Comparison of ENCODE assay signal across 9 mouse cellular contexts in the genomic region with DNA sequence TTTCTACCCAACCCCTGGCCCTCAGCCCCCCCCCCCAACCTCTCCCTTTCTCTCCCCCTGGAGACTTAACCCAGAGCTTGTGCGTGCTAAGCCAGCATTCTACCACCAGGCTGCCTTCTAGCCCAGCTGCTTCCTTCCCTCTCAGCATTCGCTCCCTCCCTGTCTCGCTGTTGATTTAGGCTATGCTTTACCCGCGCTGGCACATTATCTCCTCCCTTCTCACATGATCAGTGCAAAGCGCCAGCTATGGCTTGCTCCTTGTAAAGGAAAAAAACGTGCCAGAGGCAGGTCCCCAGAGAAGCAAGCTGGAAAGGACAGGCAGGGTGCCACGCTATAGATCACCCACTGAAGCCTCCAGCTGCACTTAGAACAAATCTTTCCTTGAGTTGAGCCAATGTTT.
DNase-seq lines count a peak whose midpoint lies in the region; ATAC-seq and TF ChIP-seq lines count a peak whose summit lies in the region.
"Had no signal": no experiment of that assay in that cellular context is flagged by ENCODE, and none has a peak within 500 bp of the region (broad histone marks: within the 10 kb centered on the region; RNA-seq: fewer than 3 reads in every experiment).

No protein-coding gene starts in this region.

- DNase-seq in frontal cortex, postnatal 10 days (ENCODE audit: low spot score in 2 of 2) = no peak
- DNase-seq in midbrain, postnatal 0 days (ENCODE audit: low spot score) = peak; percentile 44
- DNase-seq in heart, postnatal 36 days = peak; percentile 18 to 36
- no peak for DNase-seq in cerebellum, adult 18-20 months
- no peak for DNase-seq in thymus, adult 18-20 months

- WGBS in midbrain, postnatal 0 days = 39% methylated on average over 8 of the region's 8 CpGs
- 32% methylated on average over 8 of the region's 8 CpGs for WGBS in midbrain, embryonic 15.5 days
- WGBS in stomach, embryonic 14.5 days = 42% methylated on average over 8 of the region's 8 CpGs

- 0 out of 2 replicates have a peak, but pooled peaks have one; percentile 25 for TF ChIP-seq CTCF in midbrain, postnatal 0 days (IDR thresholded peaks at IDR 0.05)

- H3K4me2 ChIP-seq in midbrain, postnatal 0 days (ENCODE audit: low read depth, low read length, poor library complexity, severe bottlenecking) = no peak overlapping the region
- H3K4me2 ChIP-seq in midbrain, embryonic 15.5 days = no peak overlapping the region
- H3K4me2 ChIP-seq in stomach, embryonic 14.5 days (replicated peaks; ENCODE audit: low read depth, low read length) = no peak overlapping the region
- H3K4me2 ChIP-seq: limb, embryonic 12.5 days had no signal

- H3K27me3 ChIP-seq in midbrain, postnatal 0 days (ENCODE audit: insufficient read depth, low read length) = no peaks in the 10 kb centered on the region
- no peaks in the 10 kb centered on the region for H3K27me3 ChIP-seq in midbrain, embryonic 15.5 days (replicated peaks)
- no peaks in the 10 kb centered on the region for H3K27me3 ChIP-seq in stomach, embryonic 14.5 days (ENCODE audit: control insufficient read depth, insufficient read depth, low read length)
- H3K27me3 ChIP-seq: limb, embryonic 12.5 days had no signal

- no peak overlapping the region for H3K9ac ChIP-seq in midbrain, postnatal 0 days (replicated peaks; ENCODE audit: low read length, poor library complexity, severe bottlenecking)
- no peak overlapping the region for H3K9ac ChIP-seq in midbrain, embryonic 15.5 days
- no peak overlapping the region for H3K9ac ChIP-seq in stomach, embryonic 14.5 days (replicated peaks; ENCODE audit: low read depth, low read length)
- H3K9ac ChIP-seq: limb, embryonic 12.5 days had no signal

- H3K4me1 ChIP-seq in midbrain, postnatal 0 days (ENCODE audit: insufficient read depth, low read length) = no peaks in the 10 kb centered on the region
- H3K4me1 ChIP-seq in midbrain, embryonic 15.5 days = no peaks in the 10 kb centered on the region
- no peaks in the 10 kb centered on the region for H3K4me1 ChIP-seq in stomach, embryonic 14.5 days (ENCODE audit: control insufficient read depth, insufficient read depth, low read length)

- intact Hi-C loops in heart, postnatal 36 days (cut with DNase I) = loop anchor here (2.0 kb wide), 1 partner anchor 77 kb away; no protein-coding TSS in a partner anchor

- peak; percentile 90 for ATAC-seq in frontal cortex, adult (ENCODE audit: low TSS enrichment)
- no peak for ATAC-seq in midbrain, postnatal 0 days (ENCODE audit: low FRiP score)
- no peak for ATAC-seq in midbrain, embryonic 15.5 days (replicated peaks)
- peak; percentile 49; the same call in 1 of the 2 replicates for ATAC-seq in stomach, embryonic 14.5 days (ENCODE audit: insufficient number of reproducible peaks, insufficient read depth, low FRiP score, low read depth)

- H3K9me3 ChIP-seq in midbrain, postnatal 0 days (ENCODE audit: low read length) = no peaks in the 10 kb centered on the region
- no peaks in the 10 kb centered on the region for H3K9me3 ChIP-seq in midbrain, embryonic 15.5 days
- no peaks in the 10 kb centered on the region for H3K9me3 ChIP-seq in stomach, embryonic 14.5 days (ENCODE audit: control insufficient read depth, low read depth, low read length)
- H3K9me3 ChIP-seq: limb, embryonic 12.5 days had no signal

- H3K36me3 ChIP-seq in midbrain, postnatal 0 days (ENCODE audit: insufficient read depth, low read length) = no peaks in the 10 kb centered on the region
- H3K36me3 ChIP-seq in midbrain, embryonic 15.5 days (replicated peaks) = no peaks in the 10 kb centered on the region
- no peaks in the 10 kb centered on the region for H3K36me3 ChIP-seq in stomach, embryonic 14.5 days (ENCODE audit: control insufficient read depth, insufficient read depth, low read length)
- H3K36me3 ChIP-seq: limb, embryonic 12.5 days had no signal

- H3K27ac ChIP-seq in midbrain, postnatal 0 days (ENCODE audit: low read depth, low read length) = no peak overlapping the region
- H3K27ac ChIP-seq in midbrain, embryonic 15.5 days = no peak overlapping the region
- H3K27ac ChIP-seq in stomach, embryonic 14.5 days (ENCODE audit: low read length) = no peak overlapping the region
- H3K27ac ChIP-seq: limb, embryonic 12.5 days had no signal

- H3K4me3 ChIP-seq in midbrain, postnatal 0 days (ENCODE audit: low read depth, low read length) = no peak overlapping the region
- H3K4me3 ChIP-seq in midbrain, embryonic 15.5 days = no peak overlapping the region
- no peak overlapping the region for H3K4me3 ChIP-seq in stomach, embryonic 14.5 days (ENCODE audit: low read depth, low read length)
- H3K4me3 ChIP-seq: limb, embryonic 12.5 days had no signal

Comparison
In these comparisons a context has a peak if more than half of its experiments do, and no peak if none do; other contexts are left out.
1. ATAC-seq: peak in frontal cortex, adult (single experiment) and stomach, embryonic 14.5 days (single experiment); none in midbrain, postnatal 0 days (single experiment) and midbrain, embryonic 15.5 days (single experiment).
2. DNase-seq: peak in midbrain, postnatal 0 days (single experiment) and heart, postnatal 36 days (2 of 2); none in frontal cortex, postnatal 10 days (0 of 2), cerebellum, adult 18-20 months (0 of 2) and thymus, adult 18-20 months (0 of 2).